Mouse (Mus musculus): Measurements from ENCODE around the gene Gnb1l. TPM values are rescaled to one million over a fixed set of nuclear protein-coding genes. Genes with fewer than 3 reads are reported as not detected.
A peak's percentile ranks its signal among the peaks of the same experiment; 100 is the strongest.

The Gnb1l gene
- polyA plus RNA-seq, 1 experiment = 13.3 TPM

DNA sequence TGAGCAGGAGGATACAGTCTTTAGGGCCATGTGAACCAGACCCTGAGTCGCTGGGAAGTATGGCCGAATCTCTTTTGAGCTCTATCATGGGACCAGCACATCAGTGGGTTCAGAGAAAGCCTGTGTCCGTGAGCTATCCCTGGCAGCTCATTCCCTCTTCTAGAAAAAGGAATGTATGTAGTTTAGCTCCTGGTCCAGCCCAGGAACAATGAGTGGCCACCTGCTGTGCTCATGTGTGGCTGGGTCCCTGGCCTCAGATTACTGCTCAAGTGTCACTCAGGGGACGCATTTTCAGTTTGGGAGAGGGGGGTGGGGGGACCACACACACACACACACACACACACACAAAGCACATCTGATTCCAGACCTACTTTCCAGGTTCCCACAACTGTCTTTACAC is 26.1 kb upstream of the Gnb1l start:
- H3K4me3 ChIP-seq (ENCODE audit: insufficient read depth, poor library complexity, severe bottlenecking) = no peak overlapping the region
- H3K79me2 ChIP-seq (ENCODE audit: control insufficient read depth, insufficient read depth) = no peaks in the 10 kb centered on the region
- no peaks in the 10 kb centered on the region for H3K79me3 ChIP-seq (ENCODE audit: low read depth)
- TF ChIP-seq CEBPB (IDR thresholded peaks at IDR 0.05; ENCODE audit: low read depth) (no peak), USF1 (IDR thresholded peaks at IDR 0.05; ENCODE audit: low read depth) (no peak), CTCF (IDR thresholded peaks at IDR 0.05; ENCODE audit: control insufficient read depth, insufficient read depth, insufficient read length) (no peak), MAX (IDR thresholded peaks at IDR 0.05) (no peak), MYOG (IDR thresholded peaks at IDR 0.05; ENCODE audit: control insufficient read depth, extremely low read depth, insufficient read length) (no peak)
- H3K27me3 ChIP-seq (ENCODE audit: control insufficient read depth, insufficient read depth, insufficient read length) = no peaks in the 10 kb centered on the region
- H3ac ChIP-seq (ENCODE audit: control insufficient read depth, insufficient read length, low read depth) = no peak overlapping the region
- peaks cover 13% of the 10 kb centered on the region for H3K36me3 ChIP-seq (ENCODE audit: control insufficient read depth, insufficient read depth)

DNA sequence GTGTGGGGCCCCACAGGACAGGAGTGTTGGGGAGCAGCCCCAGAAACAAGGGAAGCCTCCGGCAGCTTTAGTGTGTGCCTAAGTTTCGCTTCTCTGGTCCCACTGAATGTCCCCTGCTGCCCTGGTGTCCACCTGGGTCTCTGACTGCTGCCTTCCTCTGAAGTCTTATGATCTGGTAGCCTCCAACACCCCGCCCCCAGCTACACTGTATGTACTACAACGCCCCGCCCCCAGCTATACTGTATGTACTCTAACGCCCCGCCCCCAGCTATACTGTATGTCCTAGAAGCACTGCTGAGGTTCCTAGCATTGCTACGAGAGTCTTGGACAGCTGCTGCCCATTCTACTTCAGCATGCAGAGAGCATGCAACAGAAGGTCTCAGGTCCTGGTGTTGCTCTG is 25.5 kb upstream of the Gnb1l start:
- H3K4me3 ChIP-seq (ENCODE audit: insufficient read depth, poor library complexity, severe bottlenecking) = no peak overlapping the region
- no peak overlapping the region for H3ac ChIP-seq (ENCODE audit: control insufficient read depth, insufficient read length, low read depth)
- peaks cover 13% of the 10 kb centered on the region for H3K36me3 ChIP-seq (ENCODE audit: control insufficient read depth, insufficient read depth)
- H3K79me3 ChIP-seq (ENCODE audit: low read depth) = no peaks in the 10 kb centered on the region
- H3K27me3 ChIP-seq (ENCODE audit: control insufficient read depth, insufficient read depth, insufficient read length) = no peaks in the 10 kb centered on the region
- TF ChIP-seq USF1 (IDR thresholded peaks at IDR 0.05; ENCODE audit: low read depth) (no peak), MYOD1 (IDR thresholded peaks at IDR 0.05; ENCODE audit: control insufficient read depth, insufficient read length, low read depth) (no peak), CEBPB (IDR thresholded peaks at IDR 0.05; ENCODE audit: low read depth) (no peak), CTCF (IDR thresholded peaks at IDR 0.05; ENCODE audit: control insufficient read depth, insufficient read depth, insufficient read length) (no peak), MYOG (IDR thresholded peaks at IDR 0.05; ENCODE audit: control insufficient read depth, extremely low read depth, insufficient read length) (no peak), MAX (IDR thresholded peaks at IDR 0.05) (no peak), FOSL1 (IDR thresholded peaks at IDR 0.05; ENCODE audit: insufficient read depth, low read length, poor library complexity, severe bottlenecking) (no peak)
- H3K79me2 ChIP-seq (ENCODE audit: control insufficient read depth, insufficient read depth) = no peaks in the 10 kb centered on the region

DNA sequence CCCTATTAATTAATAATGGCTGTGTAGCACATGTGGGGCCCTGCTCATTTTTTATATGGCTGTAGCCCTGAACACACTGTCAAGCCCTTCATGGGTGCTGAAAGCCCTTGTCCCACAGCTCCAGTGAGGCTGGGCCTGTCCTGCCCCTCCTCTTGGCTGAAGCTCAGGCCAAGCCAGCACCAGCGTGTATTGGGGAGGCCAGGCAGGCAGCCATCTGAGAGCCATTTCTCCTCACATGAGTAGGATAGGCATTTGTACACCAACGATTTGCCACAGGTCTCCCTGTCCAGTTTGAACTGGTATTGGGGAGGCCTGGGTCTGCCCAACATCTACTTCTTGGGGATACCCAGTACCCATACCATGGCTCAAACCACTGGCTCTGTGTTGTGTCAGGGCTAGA is 24.5 kb upstream of the Gnb1l start:
- H3K4me3 ChIP-seq (ENCODE audit: insufficient read depth, poor library complexity, severe bottlenecking) = no peak overlapping the region
- TF ChIP-seq FOSL1 (IDR thresholded peaks at IDR 0.05; ENCODE audit: insufficient read depth, low read length, poor library complexity, severe bottlenecking) = no peak
- TF ChIP-seq CEBPB (IDR thresholded peaks at IDR 0.05; ENCODE audit: low read depth) = no peak
- no peak for TF ChIP-seq MYOG (IDR thresholded peaks at IDR 0.05; ENCODE audit: control insufficient read depth, extremely low read depth, insufficient read length)
- no peak for TF ChIP-seq USF1 (IDR thresholded peaks at IDR 0.05; ENCODE audit: low read depth)
- no peak for TF ChIP-seq MYOD1 (IDR thresholded peaks at IDR 0.05; ENCODE audit: control insufficient read depth, insufficient read length, low read depth)
- no peak for TF ChIP-seq CTCF (IDR thresholded peaks at IDR 0.05; ENCODE audit: control insufficient read depth, insufficient read depth, insufficient read length)
- no peak for TF ChIP-seq MAX (IDR thresholded peaks at IDR 0.05)
- H3K27me3 ChIP-seq (ENCODE audit: control insufficient read depth, insufficient read depth, insufficient read length) = no peaks in the 10 kb centered on the region
- H3K36me3 ChIP-seq (ENCODE audit: control insufficient read depth, insufficient read depth) = peaks cover 13% of the 10 kb centered on the region
- H3K79me3 ChIP-seq (ENCODE audit: low read depth) = no peaks in the 10 kb centered on the region
- no peaks in the 10 kb centered on the region for H3K79me2 ChIP-seq (ENCODE audit: control insufficient read depth, insufficient read depth)
- H3ac ChIP-seq (ENCODE audit: control insufficient read depth, insufficient read length, low read depth) = no peak overlapping the region

DNA sequence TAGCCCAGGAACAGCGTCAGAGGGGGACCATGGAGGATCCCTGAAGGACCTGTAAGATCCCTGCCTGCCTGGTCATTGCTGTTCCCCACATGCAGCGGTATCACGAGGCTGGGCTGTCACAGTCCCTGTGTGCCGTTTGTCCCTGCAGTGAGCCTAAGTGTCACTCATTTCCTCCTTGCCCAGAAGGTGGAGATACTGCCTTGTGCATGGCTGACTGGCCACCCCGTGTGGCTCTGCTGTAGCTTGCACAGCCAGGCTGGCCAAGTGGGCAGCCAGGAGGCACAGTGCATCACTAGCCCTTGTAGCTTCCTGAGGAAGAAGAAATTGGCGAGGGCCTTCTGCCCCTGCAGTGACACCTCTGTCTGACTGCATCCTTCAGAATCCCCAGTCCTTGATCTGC is 20.5 kb upstream of the Gnb1l start:
- Histone ChIP-seq H3K79me3 (ENCODE audit: low read depth) (no peaks in the 10 kb centered on the region), H3K4me3 (ENCODE audit: insufficient read depth, poor library complexity, severe bottlenecking) (no peak overlapping the region), H3K79me2 (ENCODE audit: control insufficient read depth, insufficient read depth) (no peaks in the 10 kb centered on the region), H3ac (ENCODE audit: control insufficient read depth, insufficient read length, low read depth) (no peak overlapping the region), H3K36me3 (ENCODE audit: control insufficient read depth, insufficient read depth) (peaks cover 6% of the 10 kb centered on the region), H3K27me3 (ENCODE audit: control insufficient read depth, insufficient read depth, insufficient read length) (no peaks in the 10 kb centered on the region)
- no peak for TF ChIP-seq MYOD1 (IDR thresholded peaks at IDR 0.05; ENCODE audit: control insufficient read depth, insufficient read length, low read depth)
- TF ChIP-seq FOSL1 (IDR thresholded peaks at IDR 0.05; ENCODE audit: insufficient read depth, low read length, poor library complexity, severe bottlenecking) = no peak
- no peak for TF ChIP-seq MAX (IDR thresholded peaks at IDR 0.05)
- no peak for TF ChIP-seq CEBPB (IDR thresholded peaks at IDR 0.05; ENCODE audit: low read depth)
- TF ChIP-seq USF1 (IDR thresholded peaks at IDR 0.05; ENCODE audit: low read depth) = no peak
- TF ChIP-seq MYOG (IDR thresholded peaks at IDR 0.05; ENCODE audit: control insufficient read depth, extremely low read depth, insufficient read length) = no peak
- no peak for TF ChIP-seq CTCF (IDR thresholded peaks at IDR 0.05; ENCODE audit: control insufficient read depth, insufficient read depth, insufficient read length)

DNA sequence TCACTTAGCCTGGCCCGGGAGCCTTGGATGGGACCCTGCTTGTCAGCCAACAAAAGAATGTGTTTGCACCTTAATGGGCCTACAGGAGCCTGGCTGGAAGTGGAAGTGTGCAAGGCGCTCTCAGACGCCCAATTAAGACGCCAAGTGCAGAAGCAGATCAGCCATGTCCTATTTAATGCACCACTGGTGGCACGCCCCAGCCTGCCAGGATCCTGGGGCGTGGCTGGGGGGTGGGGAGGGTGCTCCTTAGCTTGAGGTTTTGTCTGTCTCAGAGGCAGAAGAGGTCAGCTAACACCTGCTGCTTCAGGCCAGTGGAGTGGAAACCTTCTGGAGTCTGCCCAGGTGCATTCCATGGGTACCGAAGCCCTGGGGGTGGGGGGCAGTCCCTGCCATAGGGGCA is 18.8 kb upstream of the Gnb1l start:
- H3K79me2 ChIP-seq (ENCODE audit: control insufficient read depth, insufficient read depth) = no peaks in the 10 kb centered on the region

DNA sequence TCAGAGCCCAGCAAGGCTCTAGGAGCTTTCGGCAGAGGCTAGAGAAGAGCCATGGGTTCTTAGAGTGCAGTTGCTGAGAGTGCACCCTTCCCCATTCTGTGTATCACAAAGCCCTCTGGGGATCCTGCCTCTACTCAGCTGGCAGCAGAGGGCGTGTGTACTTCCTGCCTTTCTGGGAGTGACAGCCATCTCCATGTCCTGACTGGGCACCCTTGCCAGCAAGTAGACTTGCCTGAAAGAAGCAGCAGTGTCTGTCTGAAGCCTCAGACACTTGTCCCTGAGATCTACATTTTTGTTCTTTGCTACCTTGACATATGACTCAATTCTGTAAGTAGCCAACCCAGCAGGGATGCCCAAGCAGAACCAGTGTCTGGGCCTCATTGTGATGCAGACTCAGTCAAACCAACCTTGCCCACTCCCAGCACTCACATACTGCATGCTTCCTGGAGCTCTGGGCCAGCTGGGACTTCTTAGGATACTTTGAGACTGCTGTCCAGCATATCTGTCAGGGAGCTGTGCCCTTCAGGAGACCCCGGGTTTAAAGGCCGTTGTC is 17.5 kb upstream of the Gnb1l start:
- Histone ChIP-seq H3K36me3 (ENCODE audit: control insufficient read depth, insufficient read depth) (peaks cover under 1% of the 10 kb centered on the region), H3K79me2 (ENCODE audit: control insufficient read depth, insufficient read depth) (no peaks in the 10 kb centered on the region), H3K79me3 (ENCODE audit: low read depth) (no peaks in the 10 kb centered on the region), H3K4me3 (ENCODE audit: insufficient read depth, poor library complexity, severe bottlenecking) (no peak overlapping the region), H3K27me3 (ENCODE audit: control insufficient read depth, insufficient read depth, insufficient read length) (no peaks in the 10 kb centered on the region), H3ac (ENCODE audit: control insufficient read depth, insufficient read length, low read depth) (no peak overlapping the region)
- TF ChIP-seq CEBPB (IDR thresholded peaks at IDR 0.05; ENCODE audit: low read depth) (no peak), MAX (IDR thresholded peaks at IDR 0.05) (no peak), USF1 (IDR thresholded peaks at IDR 0.05; ENCODE audit: low read depth) (no peak), FOSL1 (IDR thresholded peaks at IDR 0.05; ENCODE audit: insufficient read depth, low read length, poor library complexity, severe bottlenecking) (no peak), MYOG (IDR thresholded peaks at IDR 0.05; ENCODE audit: control insufficient read depth, extremely low read depth, insufficient read length) (no peak), CTCF (IDR thresholded peaks at IDR 0.05; ENCODE audit: control insufficient read depth, insufficient read depth, insufficient read length) (no peak), MYOD1 (IDR thresholded peaks at IDR 0.05; ENCODE audit: control insufficient read depth, insufficient read length, low read depth) (no peak)

More for the DNA sequence above, 18.8 kb upstream of the Gnb1l start:
- Histone ChIP-seq H3K79me3 (ENCODE audit: low read depth) (no peaks in the 10 kb centered on the region), H3K27me3 (ENCODE audit: control insufficient read depth, insufficient read depth, insufficient read length) (no peaks in the 10 kb centered on the region), H3K36me3 (ENCODE audit: control insufficient read depth, insufficient read depth) (peaks cover 4% of the 10 kb centered on the region), H3K4me3 (ENCODE audit: insufficient read depth, poor library complexity, severe bottlenecking) (no peak overlapping the region), H3ac (ENCODE audit: control insufficient read depth, insufficient read length, low read depth) (no peak overlapping the region)
- TF ChIP-seq CEBPB (IDR thresholded peaks at IDR 0.05; ENCODE audit: low read depth) (no peak), MYOG (IDR thresholded peaks at IDR 0.05; ENCODE audit: control insufficient read depth, extremely low read depth, insufficient read length) (no peak), MYOD1 (IDR thresholded peaks at IDR 0.05; ENCODE audit: control insufficient read depth, insufficient read length, low read depth) (peak; percentile 44)
